Mouse (Mus musculus): ENCODE results near the gene Ptov1. TPM values are rescaled to one million over a fixed set of nuclear protein-coding genes. Genes with fewer than 3 reads are reported as not detected.

The Ptov1 gene
- polyA plus RNA-seq, 1 experiment from 2014 or later: 398 TPM

DNA sequence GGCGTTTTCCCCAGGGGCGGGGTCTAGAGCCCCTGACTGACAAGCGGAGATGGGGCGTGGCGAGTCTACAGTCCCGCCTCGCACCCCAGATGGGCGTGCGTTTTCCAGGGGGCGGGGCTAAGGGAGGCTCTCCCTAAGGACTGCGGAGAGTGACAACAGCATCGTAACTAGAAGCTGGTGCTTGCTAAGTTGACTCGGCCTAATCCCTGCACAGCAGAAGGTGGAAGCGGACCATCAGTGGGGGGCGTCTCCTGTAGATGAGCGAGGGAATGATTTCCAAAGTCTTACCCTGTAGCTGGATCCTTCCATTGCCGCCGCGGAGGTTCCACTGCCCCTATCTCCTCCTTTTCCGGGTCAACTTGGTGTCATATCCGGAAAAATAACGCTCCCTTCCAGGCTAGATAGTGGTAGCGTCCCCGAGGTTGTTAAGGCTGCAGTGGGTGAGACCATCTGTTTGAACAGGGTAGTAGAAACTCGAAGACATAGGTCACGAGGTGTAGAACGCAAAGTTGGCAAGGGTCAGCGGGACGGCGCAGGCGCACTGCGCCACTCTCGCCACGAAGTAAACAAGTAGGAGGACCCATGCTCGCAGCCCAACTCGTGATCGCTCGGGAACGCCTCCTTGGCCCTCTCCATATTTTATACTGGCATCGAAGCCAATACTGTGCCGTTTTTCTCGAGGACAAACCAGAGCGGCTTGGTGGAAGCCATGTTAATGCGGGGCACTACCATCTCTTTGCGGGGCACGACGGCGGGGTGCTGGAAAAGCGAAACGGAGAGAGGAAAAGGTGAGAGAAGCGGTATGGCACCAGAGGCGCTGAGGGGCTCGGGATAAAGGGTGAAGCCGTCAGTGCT lies 20.8 kb downstream of the Ptov1 start, which contains the start of the genes Akt1s1 and Tbc1d17:
Gene Akt1s1 (plus strand): TSS at position 431 of the 855 bp plus-strand sequence.
Gene Tbc1d17 (minus strand): TSS at position 519 of the 855 bp plus-strand sequence.
- peak within 1 kb of the TSS; percentile 81 for H3K9ac ChIP-seq (ENCODE audit: low read depth, low read length)
- no peaks in the 10 kb centered on the region for H3K9me3 ChIP-seq (ENCODE audit: control insufficient read depth, low read length)
- H3K4me1 ChIP-seq (ENCODE audit: control insufficient read depth, insufficient read depth, low read length): peaks cover 18% of the 10 kb centered on the region
- H3K4me3 ChIP-seq (ENCODE audit: low read depth, low read length): peak within 1 kb of the TSS; percentile 68
- no peaks in the 10 kb centered on the region for H3K27me3 ChIP-seq (replicated peaks; ENCODE audit: control insufficient read depth, insufficient read depth, low read length)
- 1% methylated on average over 52 of the region's 54 CpGs for WGBS
- H3K27ac ChIP-seq (replicated peaks; ENCODE audit: low read depth, low read length): peak within 1 kb of the TSS; percentile 95
- peak; percentile 89 for ATAC-seq (ENCODE audit: low read depth)
- DNase-seq (ENCODE audit: low spot score): peak; percentile 99
- peak within 1 kb of the TSS; percentile 66 for H3K4me2 ChIP-seq (ENCODE audit: low read depth, low read length)
- peaks cover 50% of the 10 kb centered on the region for H3K36me3 ChIP-seq (ENCODE audit: control insufficient read depth, insufficient read depth, low read length)

GRCm38 (mm10) chr7:44847772-44848171 lies 21.8 kb downstream of the Ptov1 start:
- WGBS: 81% methylated on average over 5 of the region's 5 CpGs
- DNase-seq (ENCODE audit: low spot score) (no peak), ATAC-seq (ENCODE audit: low read depth) (no peak)
- Histone ChIP-seq H3K9me3 (ENCODE audit: control insufficient read depth, low read length) (no peaks in the 10 kb centered on the region), H3K4me3 (ENCODE audit: low read depth, low read length) (peak overlapping the region; percentile 68), H3K9ac (ENCODE audit: low read depth, low read length) (peak overlapping the region; percentile 57), H3K4me1 (ENCODE audit: control insufficient read depth, insufficient read depth, low read length) (peaks cover 14% of the 10 kb centered on the region), H3K27me3 (replicated peaks; ENCODE audit: control insufficient read depth, insufficient read depth, low read length) (no peaks in the 10 kb centered on the region), H3K4me2 (ENCODE audit: low read depth, low read length) (peak overlapping the region; percentile 66), H3K36me3 (ENCODE audit: control insufficient read depth, insufficient read depth, low read length) (peaks cover 51% of the 10 kb centered on the region), H3K27ac (replicated peaks; ENCODE audit: low read depth, low read length) (no peak overlapping the region)

GRCm38 (mm10) chr7:44846804-44847203 lies 22.8 kb downstream of the Ptov1 start:
- Histone ChIP-seq H3K36me3 (ENCODE audit: control insufficient read depth, insufficient read depth, low read length) (peaks cover 57% of the 10 kb centered on the region), H3K9ac (ENCODE audit: low read depth, low read length) (0 out of 2 replicates have a peak overlapping the region, but pooled peaks have one; percentile 23), H3K9me3 (ENCODE audit: control insufficient read depth, low read length) (no peaks in the 10 kb centered on the region), H3K4me3 (ENCODE audit: low read depth, low read length) (no peak overlapping the region), H3K27ac (replicated peaks; ENCODE audit: low read depth, low read length) (no peak overlapping the region), H3K27me3 (replicated peaks; ENCODE audit: control insufficient read depth, insufficient read depth, low read length) (no peaks in the 10 kb centered on the region), H3K4me2 (ENCODE audit: low read depth, low read length) (no peak overlapping the region), H3K4me1 (ENCODE audit: control insufficient read depth, insufficient read depth, low read length) (peaks cover 14% of the 10 kb centered on the region)
- DNase-seq (ENCODE audit: low spot score) (no peak), ATAC-seq (ENCODE audit: low read depth) (no peak)
- 91% methylated on average over 7 of the region's 7 CpGs for whole genome bisulfite sequencing

GRCm38 (mm10) chr7:44845006-44845405 lies 24.6 kb downstream of the Ptov1 start:
- WGBS: 94% methylated on average over 10 of the region's 10 CpGs
- H3K4me1 ChIP-seq (ENCODE audit: control insufficient read depth, insufficient read depth, low read length): peaks cover 10% of the 10 kb centered on the region
- H3K27me3 ChIP-seq (replicated peaks; ENCODE audit: control insufficient read depth, insufficient read depth, low read length): peaks cover 9% of the 10 kb centered on the region
- DNase-seq (ENCODE audit: low spot score): no peak
- H3K9ac ChIP-seq (ENCODE audit: low read depth, low read length): no peak overlapping the region
- peaks cover 67% of the 10 kb centered on the region for H3K36me3 ChIP-seq (ENCODE audit: control insufficient read depth, insufficient read depth, low read length)
- ATAC-seq (ENCODE audit: low read depth): no peak
- H3K27ac ChIP-seq (replicated peaks; ENCODE audit: low read depth, low read length): no peak overlapping the region
- no peaks in the 10 kb centered on the region for H3K9me3 ChIP-seq (ENCODE audit: control insufficient read depth, low read length)
- H3K4me3 ChIP-seq (ENCODE audit: low read depth, low read length): no peak overlapping the region
- no peak overlapping the region for H3K4me2 ChIP-seq (ENCODE audit: low read depth, low read length)

- DNase-seq (ENCODE audit: low spot score): no peak
- Histone ChIP-seq H3K27me3 (replicated peaks; ENCODE audit: control insufficient read depth, insufficient read depth, low read length) (peaks cover 24% of the 10 kb centered on the region), H3K27ac (replicated peaks; ENCODE audit: low read depth, low read length) (no peak overlapping the region), H3K9me3 (ENCODE audit: control insufficient read depth, low read length) (no peaks in the 10 kb centered on the region), H3K36me3 (ENCODE audit: control insufficient read depth, insufficient read depth, low read length) (peaks cover 67% of the 10 kb centered on the region), H3K4me2 (ENCODE audit: low read depth, low read length) (no peak overlapping the region), H3K4me3 (ENCODE audit: low read depth, low read length) (no peak overlapping the region), H3K9ac (ENCODE audit: low read depth, low read length) (no peak overlapping the region), H3K4me1 (ENCODE audit: control insufficient read depth, insufficient read depth, low read length) (peaks cover 6% of the 10 kb centered on the region)
- 93% methylated on average over 8 of the region's 8 CpGs for WGBS
- no peak for ATAC-seq (ENCODE audit: low read depth)
Measured at GRCm38 (mm10) chr7:44841825-44842463, 27.6 kb downstream of the Ptov1 start.

DNA sequence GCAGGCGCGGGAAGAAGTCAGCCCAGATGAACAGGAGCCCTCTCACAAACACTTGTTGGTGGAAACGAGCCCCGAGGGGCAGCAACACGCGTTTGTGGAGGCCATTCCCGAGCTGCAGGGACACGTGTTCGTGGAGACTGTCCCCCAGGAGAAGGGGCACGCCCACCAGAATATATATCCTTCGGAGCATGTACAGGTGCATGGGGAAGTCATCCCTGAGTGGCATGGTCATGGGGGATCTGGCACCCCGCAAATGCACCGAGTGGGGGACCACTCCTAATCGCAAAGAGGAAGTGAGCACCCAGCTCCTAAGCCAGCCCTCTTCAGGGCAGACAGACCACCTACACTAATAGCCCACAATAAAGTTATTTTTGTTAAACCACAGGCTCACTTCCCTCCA lies 29.2 kb downstream of the Ptov1 start:
- Histone ChIP-seq H3K36me3 (ENCODE audit: control insufficient read depth, insufficient read depth, low read length) (peaks cover 52% of the 10 kb centered on the region), H3K27me3 (replicated peaks; ENCODE audit: control insufficient read depth, insufficient read depth, low read length) (peaks cover 24% of the 10 kb centered on the region), H3K9me3 (ENCODE audit: control insufficient read depth, low read length) (no peaks in the 10 kb centered on the region), H3K9ac (ENCODE audit: low read depth, low read length) (peak overlapping the region; percentile 56; the same call in 1 of the 2 replicates), H3K27ac (replicated peaks; ENCODE audit: low read depth, low read length) (no peak overlapping the region), H3K4me3 (ENCODE audit: low read depth, low read length) (peak overlapping the region; percentile 36; the same call in 1 of the 2 replicates), H3K4me2 (ENCODE audit: low read depth, low read length) (peak overlapping the region; percentile 62), H3K4me1 (ENCODE audit: control insufficient read depth, insufficient read depth, low read length) (peaks cover 6% of the 10 kb centered on the region)
- 49% methylated on average over 13 of the region's 14 CpGs for WGBS
- ATAC-seq (ENCODE audit: low read depth) (no peak), DNase-seq (ENCODE audit: low spot score) (no peak)

DNA sequence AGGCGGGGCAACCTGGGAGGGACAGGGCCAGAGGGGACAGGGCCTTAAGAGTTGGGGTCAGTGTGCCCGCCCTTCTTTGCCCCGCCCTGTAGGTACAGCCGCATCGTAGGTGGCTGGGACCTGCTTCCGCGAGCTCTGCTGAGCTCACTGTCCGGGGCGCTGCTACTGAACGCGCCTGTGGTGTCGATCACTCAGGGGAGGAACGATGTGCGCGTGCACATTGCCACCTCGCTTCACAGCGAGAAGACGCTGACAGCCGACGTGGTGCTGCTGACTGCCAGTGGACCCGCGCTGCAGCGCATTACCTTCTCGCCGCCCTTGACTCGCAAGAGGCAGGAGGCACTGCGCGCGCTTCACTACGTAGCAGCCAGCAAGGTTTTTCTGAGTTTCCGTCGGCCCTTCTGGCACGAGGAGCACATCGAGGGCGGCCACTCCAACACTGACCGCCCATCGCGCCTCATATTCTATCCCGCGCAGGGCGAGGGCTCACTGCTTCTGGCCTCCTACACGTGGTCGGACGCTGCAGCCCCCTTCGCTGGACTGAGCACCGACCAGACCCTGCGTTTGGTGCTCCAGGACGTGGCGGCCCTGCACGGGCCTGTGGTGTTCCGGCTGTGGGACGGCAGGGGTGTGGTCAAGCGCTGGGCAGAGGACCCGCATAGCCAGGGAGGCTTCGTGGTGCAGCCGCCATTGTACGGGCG lies 29.9 kb downstream of the Ptov1 start:
- no peaks in the 10 kb centered on the region for H3K9me3 ChIP-seq (ENCODE audit: control insufficient read depth, low read length)

GRCm38 (mm10) chr7:44839171-44839490 lies 30.5 kb downstream of the Ptov1 start:
- peaks cover 6% of the 10 kb centered on the region for H3K4me1 ChIP-seq (ENCODE audit: control insufficient read depth, insufficient read depth, low read length)
- no peak overlapping the region for H3K27ac ChIP-seq (replicated peaks; ENCODE audit: low read depth, low read length)
- peak overlapping the region; percentile 36 for H3K4me3 ChIP-seq (ENCODE audit: low read depth, low read length)
- peak overlapping the region; percentile 62 for H3K4me2 ChIP-seq (ENCODE audit: low read depth, low read length)
- H3K27me3 ChIP-seq (replicated peaks; ENCODE audit: control insufficient read depth, insufficient read depth, low read length): peaks cover 24% of the 10 kb centered on the region
- ATAC-seq (ENCODE audit: low read depth) (0 out of 2 replicates have a peak, but pooled peaks have one; percentile 3), DNase-seq (ENCODE audit: low spot score) (no peak)
- H3K9me3 ChIP-seq (ENCODE audit: control insufficient read depth, low read length): no peaks in the 10 kb centered on the region
- peaks cover 39% of the 10 kb centered on the region for H3K36me3 ChIP-seq (ENCODE audit: control insufficient read depth, insufficient read depth, low read length)
- H3K9ac ChIP-seq (ENCODE audit: low read depth, low read length): peak overlapping the region; percentile 56
- WGBS: 34% methylated on average over 10 of the region's 11 CpGs

More for the DNA sequence above, 29.9 kb downstream of the Ptov1 start:
- Histone ChIP-seq H3K27me3 (replicated peaks; ENCODE audit: control insufficient read depth, insufficient read depth, low read length) (peaks cover 24% of the 10 kb centered on the region), H3K4me2 (ENCODE audit: low read depth, low read length) (peak overlapping the region; percentile 62), H3K4me1 (ENCODE audit: control insufficient read depth, insufficient read depth, low read length) (peaks cover 6% of the 10 kb centered on the region), H3K9ac (ENCODE audit: low read depth, low read length) (peak overlapping the region; percentile 56), H3K4me3 (ENCODE audit: low read depth, low read length) (peak overlapping the region; percentile 36), H3K27ac (replicated peaks; ENCODE audit: low read depth, low read length) (no peak overlapping the region), H3K36me3 (ENCODE audit: control insufficient read depth, insufficient read depth, low read length) (peaks cover 44% of the 10 kb centered on the region)
- DNase-seq (ENCODE audit: low spot score) (peak; percentile 59), ATAC-seq (ENCODE audit: low read depth) (peak; percentile 39)
- WGBS: 3% methylated on average over 45 of the region's 58 CpGs

All from embryonic facial prominence, embryonic 14.5 days (tissue).